Mouse (Mus musculus) liver, adult 2 months (tissue): Measurements from ENCODE around the gene Ankle2. TPM values are rescaled to one million over a fixed set of nuclear protein-coding genes. Genes with fewer than 3 reads are reported as not detected.
A peak's percentile ranks its signal among the peaks of the same experiment; 100 is the strongest.

Experiments used
- DNase-seq: peaks from one replicate; pipeline ENCODE4 v3.0.0-alpha.2; 2011; ENCODE audit warnings: low read depth, low spot score; ENCODE audit errors: extremely low read depth
- H3K27ac ChIP-seq: fragments of 200-500 bp; replicated peaks from 2 replicates; pipeline ENCODE4 v1.5.1; 2012; ENCODE audit warnings: low read depth, mild to moderate bottlenecking, control low read depth, inconsistent platforms, low read length; ENCODE audit not compliant: insufficient read depth
- H3K27me3 ChIP-seq: fragments of 200-500 bp; 2 replicates; pipeline ENCODE4 v1.6.1; 2012; ENCODE audit warnings: mild to moderate bottlenecking, moderate library complexity, low read length, inconsistent platforms; ENCODE audit not compliant: control insufficient read depth, insufficient read depth
- H3K36me3 ChIP-seq: fragments of 200-500 bp; 2 replicates; pipeline ENCODE4 v1.6.1; 2012; ENCODE audit warnings: low read length, inconsistent platforms; ENCODE audit not compliant: control insufficient read depth, insufficient read depth
- H3K4me1 ChIP-seq: fragments of 200-500 bp; 2 replicates; pipeline ENCODE4 v1.6.1; 2011; ENCODE audit warnings: low read length; ENCODE audit not compliant: control insufficient read depth, insufficient read depth
- H3K4me3 ChIP-seq: fragments of 200-500 bp; 2 replicates; pipeline ENCODE4 v1.5.1; 2011; ENCODE audit warnings: low read depth, mild to moderate bottlenecking, control low read depth, low read length, moderate library complexity; ENCODE audit not compliant: insufficient read depth
- H3K79me2 ChIP-seq: fragments of 200-500 bp; 2 replicates; pipeline ENCODE4 v1.6.1; 2012; ENCODE audit warnings: inconsistent platforms, mild to moderate bottlenecking, low read length, moderate library complexity; ENCODE audit not compliant: control insufficient read depth, insufficient read depth
- H3K9ac ChIP-seq: fragments of 200-500 bp; 2 replicates; pipeline ENCODE4 v1.6.1; 2012; ENCODE audit warnings: low read depth, mild to moderate bottlenecking, control low read depth, inconsistent platforms, low read length
- CTCF ChIP-seq: fragments of 200-500 bp; IDR thresholded peaks from 2 replicates; pipeline ENCODE4 v1.5.1; 2011; ENCODE audit warnings: low read depth, low read length, control low read depth
- POLR2A ChIP-seq: fragments of 200-500 bp; IDR thresholded peaks from 2 replicates; pipeline ENCODE4 v1.6.1; 2011; ENCODE audit warnings: low read length, control low read depth; ENCODE audit not compliant: insufficient read depth; ENCODE audit errors: extremely low read depth
- WGBS: fragments of 180-500 bp; shearing (Covaris S2); methylation state at CpG from one replicate; pipeline ENCODE4 v1.1.7; 2018; 5-methylcytosine and 5-hydroxymethylcytosine counted together
- polyA plus RNA-seq: library from polyadenylated mRNA; depleted of rRNA; stranded (reverse); fragments of >200 nt; gene quantifications from 2 replicates; pipeline ENCODE4 v1.2.3, GENCODE M21; 2012
- total RNA-seq: library from RNA; depleted of rRNA; stranded (reverse); fragments of >200 nt; gene quantifications from 2 replicates; pipeline ENCODE4 v1.2.3, GENCODE M21; 2014

Ankle2 gene
- total and polyA plus RNA-seq, 2 experiments = 5.6 to 17.0 TPM

DNA sequence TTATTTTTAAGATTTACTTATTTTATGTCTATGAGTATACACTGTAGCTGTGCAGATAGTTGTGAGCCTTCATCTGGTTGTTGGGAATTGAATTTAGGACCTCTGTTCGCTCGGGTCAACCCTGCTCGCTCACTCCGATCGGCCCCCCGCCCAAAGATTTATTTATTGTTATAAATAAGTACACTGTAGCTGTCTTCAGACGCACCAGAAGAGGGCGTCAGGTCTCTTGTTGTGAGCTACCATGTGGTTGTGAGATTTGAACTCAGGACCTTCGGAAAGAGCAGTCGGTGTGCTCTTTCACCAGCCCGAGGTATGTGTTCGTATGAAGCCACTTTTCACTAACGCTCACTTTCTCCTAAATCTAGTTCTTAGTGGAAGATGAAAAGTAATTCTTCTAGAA lies 834 bp downstream of the Ankle2 start:
- peaks cover 10% of the 10 kb centered on the region for H3K36me3 ChIP-seq
- H3K79me2 ChIP-seq = peaks cover 7% of the 10 kb centered on the region; the same call in 1 of the 2 replicates
- H3K27me3 ChIP-seq = no peaks in the 10 kb centered on the region
- peak overlapping the region; percentile 37 for H3K4me3 ChIP-seq
- peak; percentile 17 for DNase-seq
- 37% methylated on average over 13 of the region's 13 CpGs for WGBS
- no peak overlapping the region for H3K27ac ChIP-seq
- no peak overlapping the region for H3K9ac ChIP-seq
- TF ChIP-seq POLR2A = no peak
- TF ChIP-seq CTCF = no peak
- peaks cover 8% of the 10 kb centered on the region for H3K4me1 ChIP-seq

DNA sequence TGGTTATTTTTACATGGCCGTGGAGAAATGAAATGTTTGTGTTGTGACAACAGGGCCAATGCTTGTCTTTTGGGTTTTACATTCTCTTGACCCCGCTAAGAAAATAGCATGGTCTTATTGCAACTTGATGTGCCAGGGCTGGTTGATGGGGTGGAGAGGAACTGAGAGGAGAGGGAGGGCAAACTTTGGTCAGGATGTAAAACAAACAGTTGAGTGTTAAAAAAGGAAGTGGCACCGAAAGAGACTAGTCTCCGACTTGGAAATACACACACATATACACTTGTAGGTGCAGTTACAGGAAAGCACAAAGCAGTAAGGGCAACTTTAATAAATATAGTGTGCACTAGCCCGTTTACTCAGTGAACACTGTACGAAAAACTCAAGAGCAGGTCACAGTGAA lies 1.5 kb downstream of the Ankle2 start:
- Histone ChIP-seq H3K4me3 (no peak overlapping the region), H3K36me3 (peaks cover 14% of the 10 kb centered on the region), H3K4me1 (peaks cover 8% of the 10 kb centered on the region), H3K79me2 (peaks cover 7% of the 10 kb centered on the region; the same call in 1 of the 2 replicates), H3K9ac (no peak overlapping the region), H3K27me3 (no peaks in the 10 kb centered on the region), H3K27ac (no peak overlapping the region)
- no peak for DNase-seq
- TF ChIP-seq CTCF (no peak), POLR2A (no peak)
- 45% methylated on average over 6 of the region's 6 CpGs for WGBS

DNA sequence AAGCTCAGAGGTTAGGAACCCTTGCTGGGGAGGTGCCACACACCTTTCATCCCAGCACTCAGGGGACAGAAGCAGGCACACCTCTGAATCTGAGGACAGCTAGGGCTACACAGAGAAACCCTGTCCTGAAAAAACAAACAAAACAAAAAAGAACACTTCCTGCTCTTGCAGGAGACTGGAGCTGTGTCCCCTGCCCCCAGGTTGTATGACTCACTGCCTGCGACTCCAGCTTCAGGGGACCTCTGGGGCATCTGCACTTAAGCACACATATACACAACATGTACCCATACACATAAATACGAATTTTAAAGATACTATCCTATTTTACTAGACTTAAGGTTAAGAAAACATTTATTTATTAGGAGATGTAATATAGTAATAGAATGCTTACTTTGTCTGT lies 13.3 kb downstream of the Ankle2 start:
- no peak for DNase-seq
- no peak overlapping the region for H3K4me3 ChIP-seq
- no peaks in the 10 kb centered on the region for H3K27me3 ChIP-seq
- 72% methylated on average over 2 of the region's 2 CpGs for WGBS
- no peak overlapping the region for H3K27ac ChIP-seq
- H3K4me1 ChIP-seq = no peaks in the 10 kb centered on the region
- TF ChIP-seq POLR2A = no peak
- TF ChIP-seq CTCF = no peak
- no peak overlapping the region for H3K9ac ChIP-seq
- peaks cover 63% of the 10 kb centered on the region for H3K36me3 ChIP-seq
- no peaks in the 10 kb centered on the region for H3K79me2 ChIP-seq

- peaks cover 12% of the 10 kb centered on the region; the same call in 1 of the 2 replicates for H3K79me2 ChIP-seq
- H3K4me3 ChIP-seq = no peak overlapping the region
- no peak for DNase-seq
- H3K27me3 ChIP-seq = no peaks in the 10 kb centered on the region
- TF ChIP-seq CTCF = no peak
- TF ChIP-seq POLR2A = no peak
- no peak overlapping the region for H3K27ac ChIP-seq
- peaks cover 5% of the 10 kb centered on the region for H3K4me1 ChIP-seq
- H3K36me3 ChIP-seq = peaks cover 25% of the 10 kb centered on the region
- no peak overlapping the region for H3K9ac ChIP-seq
- 88% methylated on average over 4 of the region's 4 CpGs for WGBS
These were observed 36.1 kb downstream of the Ankle2 start for GRCm38 (mm10) chr5:110266941-110267340.

DNA sequence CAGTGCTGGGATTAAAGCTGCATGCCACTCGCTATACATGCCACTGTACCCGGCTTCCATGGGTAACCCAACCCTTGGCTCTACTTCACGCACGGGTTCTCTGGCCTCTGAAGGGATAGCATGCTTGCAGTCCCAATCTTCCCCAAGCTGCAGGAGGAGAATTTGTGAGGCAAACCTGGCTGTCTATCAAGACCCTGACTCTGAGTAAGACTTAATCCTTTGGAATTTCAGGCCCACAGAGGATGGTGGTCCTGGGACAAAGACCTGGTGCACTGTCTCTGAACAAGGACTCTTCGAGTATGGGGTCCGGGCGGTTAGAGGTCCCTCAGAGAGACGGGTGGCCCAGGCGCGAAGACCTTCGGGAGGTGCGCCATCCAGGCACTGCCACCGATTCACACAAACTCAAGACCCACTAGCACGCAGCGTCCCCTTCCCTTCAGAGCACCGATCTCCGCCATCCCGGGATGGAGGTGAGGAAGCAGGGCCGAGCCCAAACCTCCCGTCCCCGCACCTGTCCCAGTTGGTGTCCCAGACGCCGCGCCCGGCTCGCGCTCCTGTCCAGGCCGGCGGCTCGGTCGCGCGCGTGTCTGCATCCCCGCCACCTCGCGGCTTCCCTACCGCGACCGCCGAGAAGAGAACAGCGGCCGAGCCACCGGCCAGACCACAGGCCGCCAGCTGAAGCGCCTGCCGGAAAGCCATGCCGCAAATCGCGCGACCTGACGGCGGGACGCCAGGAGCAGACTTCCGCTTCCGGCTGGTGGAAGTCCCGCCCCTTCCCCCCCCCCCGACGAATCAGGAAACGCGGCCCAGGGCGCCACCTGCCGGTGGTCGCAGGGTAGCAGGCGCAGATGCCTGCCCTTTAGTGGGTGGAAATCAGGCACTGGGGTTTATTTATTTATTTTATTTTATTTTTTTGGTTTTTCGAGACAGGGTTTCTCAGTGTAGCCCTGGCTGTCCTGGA lies 38.6 kb downstream of the Ankle2 start, which contains the start of gene Pgam5:
Pgam5 (minus strand) TSS at position 773 of the 961 bp plus-strand sequence.
- under 1% methylated on average over 66 of the region's 66 CpGs for WGBS
- Histone ChIP-seq H3K9ac (peak within 1 kb of the TSS; percentile 88), H3K79me2 (peaks cover 12% of the 10 kb centered on the region; the same call in 1 of the 2 replicates), H3K27me3 (no peaks in the 10 kb centered on the region), H3K27ac (peak within 1 kb of the TSS; percentile 15; the same call in 1 of the 2 replicates), H3K36me3 (peaks cover 25% of the 10 kb centered on the region), H3K4me1 (peaks cover 5% of the 10 kb centered on the region), H3K4me3 (peak within 1 kb of the TSS; percentile 90)
- TF ChIP-seq CTCF = peak; percentile 78
- TF ChIP-seq POLR2A = peak; percentile 52; the same call in 1 of the 2 replicates
- peak; percentile 68 for DNase-seq
